Mouse (Mus musculus): Measurements from ENCODE around the gene Zfp968. TPM values are rescaled to one million over a fixed set of nuclear protein-coding genes. Genes with fewer than 3 reads are reported as not detected.

The Zfp968 gene
- polyA plus RNA-seq (2012; rRNA removed): not detected in 2 replicates

GRCm38 (mm10) chr2:175372136-175372535 is at the start of gene Zfp968:
Gene Zfp968 (plus strand): TSS chr2:175372436.

GRCm38 (mm10) chr2:175338097-175338496 is 34.1 kb upstream of the Zfp968 start, which contains the start of gene Gm4631:
Gene Gm4631 (minus strand): TSS chr2:175338197.

Other genes starting within 250 kb of the Zfp968 start
- gene Gm14399, start 230.4 kb upstream of the Zfp968 start, polyA plus RNA-seq (2012; rRNA removed): not detected in 2 replicates
- gene Gm14443, start 196.6 kb upstream of the Zfp968 start, polyA plus RNA-seq (2012; rRNA removed): 0.06 TPM in 1 of 2 replicates, not detected in the other
- 0.14 and 0.42 TPM in 2 replicates for gene Gm14391, start 165.5 kb upstream of the Zfp968 start, polyA plus RNA-seq (2012; rRNA removed)
- not detected in 2 replicates for gene Gm14440, start 97.3 kb upstream of the Zfp968 start, polyA plus RNA-seq (2012; rRNA removed)
- 0.09 and 0.18 TPM in 2 replicates for gene Gm4631, start 34.2 kb upstream of the Zfp968 start, polyA plus RNA-seq (2012; rRNA removed)
- 0.47 and 0.52 TPM in 2 replicates for gene Gm4724, start 63.4 kb downstream of the Zfp968 start, polyA plus RNA-seq (2012; rRNA removed)
- not detected in 2 replicates for gene Zfp965, start 97.5 kb downstream of the Zfp968 start, polyA plus RNA-seq (2012; rRNA removed)